Mouse (Mus musculus): Measurements from ENCODE around the gene 9530068E07Rik. TPM values are rescaled to one million over a fixed set of nuclear protein-coding genes. Genes with fewer than 3 reads are reported as not detected.

9530068E07Rik gene
- 114 and 121 TPM in 2 replicates for polyA plus RNA-seq (2015; fragmentation: Nextera tagmentation; extraction: Ambion mirVana)

DNA sequence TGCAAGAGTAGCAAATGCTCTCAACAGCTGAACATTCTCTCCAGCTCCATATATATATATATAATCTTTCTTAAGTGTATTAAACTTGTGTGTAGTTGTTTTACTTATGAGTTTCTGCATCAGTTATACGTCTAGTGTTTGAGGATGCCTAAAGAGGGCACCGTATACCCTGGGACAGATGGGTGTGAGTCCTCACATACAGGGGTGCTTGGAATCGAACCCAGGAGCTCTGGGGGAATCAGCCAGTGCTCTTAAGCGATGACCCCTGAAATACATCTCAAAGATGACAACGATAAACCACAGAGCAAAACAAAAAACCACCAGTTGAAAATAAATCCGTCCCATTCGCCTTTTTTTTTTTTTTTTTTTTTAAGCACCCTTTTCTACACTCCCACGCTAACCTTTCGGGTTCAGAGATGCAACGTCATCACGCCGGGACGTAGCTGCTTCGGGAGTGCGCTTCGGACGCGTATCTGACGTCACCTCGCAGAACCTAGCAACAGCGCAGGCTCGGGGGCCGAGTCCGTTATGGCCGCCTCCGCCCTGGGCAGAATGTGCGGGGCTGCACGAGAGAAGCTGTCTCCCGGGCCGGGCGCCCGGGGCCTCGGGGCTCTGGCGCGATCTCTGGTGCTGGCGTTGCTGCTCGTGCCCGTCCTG is at the start of gene 9530068E07Rik:
Gene 9530068E07Rik, plus strand, starts transcription at position 489 of the 657 bp plus-strand sequence.

DNA sequence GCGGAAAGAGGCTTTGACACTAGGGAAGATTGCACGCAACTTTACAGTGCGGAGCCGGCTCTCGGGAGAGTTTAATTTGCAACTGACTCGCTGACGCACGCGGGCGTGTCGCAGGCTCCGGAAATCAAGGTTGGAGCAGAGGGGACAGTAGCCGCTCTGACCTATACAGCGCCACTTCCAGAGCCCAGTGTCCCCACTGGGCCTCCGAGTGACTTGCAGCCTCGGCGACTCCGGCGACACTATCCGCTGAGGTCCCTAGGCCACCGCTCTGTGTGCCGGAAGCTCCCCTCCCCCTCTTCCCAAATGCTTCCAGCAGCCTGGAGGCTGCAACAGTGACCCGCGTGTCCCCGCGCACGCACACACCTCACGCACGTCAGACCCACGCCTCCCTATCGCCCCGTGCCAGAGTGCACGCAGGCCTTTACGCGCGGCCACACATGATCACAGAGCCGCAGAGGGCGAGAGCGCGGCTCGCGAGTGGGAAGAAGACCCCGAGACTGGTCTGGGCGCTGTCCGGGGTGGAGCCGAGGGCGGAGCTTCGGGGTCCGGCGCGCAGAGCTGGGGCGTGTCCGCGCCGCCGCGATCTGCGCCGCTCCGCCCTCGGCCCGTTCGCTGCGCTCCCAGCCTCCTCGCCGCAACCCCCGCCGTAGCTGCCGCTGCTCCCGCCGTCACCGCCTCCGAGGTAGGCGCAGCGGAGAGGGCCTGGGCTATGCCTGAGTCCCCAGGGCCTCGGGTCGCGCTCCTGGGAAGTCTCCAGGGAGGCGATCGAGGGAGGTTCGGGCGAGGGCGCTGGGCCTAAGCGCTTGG is 35.6 kb upstream of the 9530068E07Rik start, which contains the start of gene Vdac1:
Gene Vdac1, plus strand, starts transcription at position 390 of the 807 bp plus-strand sequence.

Other genes starting within 250 kb of the 9530068E07Rik start
- gene Olfr1371, start 182.4 kb upstream of the 9530068E07Rik start, polyA plus RNA-seq (2015; fragmentation: Nextera tagmentation; extraction: Ambion mirVana) = not detected in 2 replicates
- 949 and 1,105 TPM in 2 replicates for gene Skp1a, start 164.4 kb upstream of the 9530068E07Rik start, polyA plus RNA-seq (2015; fragmentation: Nextera tagmentation; extraction: Ambion mirVana)
- gene Tcf7, start 113.4 kb upstream of the 9530068E07Rik start, polyA plus RNA-seq (2015; fragmentation: Nextera tagmentation; extraction: Ambion mirVana) = 5.2 and 6.1 TPM in 2 replicates
- gene Vdac1, start 35.6 kb upstream of the 9530068E07Rik start, polyA plus RNA-seq (2015; fragmentation: Nextera tagmentation; extraction: Ambion mirVana) = 402 and 429 TPM in 2 replicates